Mouse (Mus musculus) heart, adult 18-20 months (tissue): Measurements from ENCODE around the gene Barx1. TPM values are rescaled to one million over a fixed set of nuclear protein-coding genes. Genes with fewer than 3 reads are reported as not detected.

Source experiments
- total RNA-seq, 2 experiments: library from RNA; stranded (reverse); gene quantifications; 2 replicates each; pipeline ENCODE4 v1.2.3; 2021

Gene Barx1
- total RNA-seq, 2 experiments from 2014 or later: not detected

Other genes starting within 250 kb of the Barx1 start
- gene Zfp169, start 149.5 kb upstream of the Barx1 start, total RNA-seq: 1 to 10 TPM; 4.2 to 6.5 TPM
- gene A830005F24Rik, start 149.4 kb upstream of the Barx1 start, total RNA-seq: not detected
- gene Ptpdc1, start 37.3 kb upstream of the Barx1 start, total RNA-seq: 1 to 10 TPM; 5.0 to 6.4 TPM
- gene Phf2, start 208.1 kb downstream of the Barx1 start, total RNA-seq: 10 to 100 TPM; 28.1 to 30.8 TPM